Mouse (Mus musculus) kidney, adult 2 months (tissue): ENCODE data around the gene Gmnn.

Source experiments
- CTCF ChIP-seq: fragments of 200-500 bp; conservative IDR thresholded peaks from 2 replicates; pipeline ENCODE4 v1.5.1; 2011; ENCODE audit warnings: low read depth, mild to moderate bottlenecking, control low read depth, low read length, moderate library complexity, mixed read lengths; ENCODE audit not compliant: insufficient read depth, insufficient read length
- POLR2A ChIP-seq: fragments of 200-500 bp; IDR thresholded peaks from one replicate; pipeline ENCODE4 v1.6.1; 2011; ENCODE audit warnings: low read depth, low read length, control low read depth

DNA sequence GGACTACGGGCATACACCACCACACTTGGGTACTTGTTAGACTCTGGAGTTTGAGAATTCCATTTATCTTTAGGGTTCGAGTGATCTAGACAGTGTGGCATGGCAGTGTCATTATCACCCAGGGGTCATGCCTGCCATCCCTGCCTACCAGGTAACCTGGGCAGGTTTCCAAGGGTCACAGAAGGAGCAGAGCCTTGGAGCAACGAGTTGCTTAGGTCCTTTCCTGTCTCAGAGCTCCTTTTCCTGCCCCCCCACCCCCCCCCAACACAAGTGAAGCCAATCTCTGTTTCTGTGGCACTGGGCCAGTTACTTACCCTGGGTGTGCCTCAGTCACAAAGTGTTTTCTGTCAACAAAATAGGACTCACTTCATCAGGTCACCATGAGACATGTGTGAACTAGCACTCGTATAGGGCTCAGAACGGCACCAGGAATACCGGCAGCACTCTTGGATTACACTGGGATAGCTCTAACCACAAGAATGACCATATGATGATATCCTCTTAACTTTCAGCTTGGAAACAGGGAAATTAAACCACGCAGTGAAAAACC lies 49.1 kb downstream of the Gmnn start:
- no peak for TF ChIP-seq CTCF
- TF ChIP-seq POLR2A = no peak
